Mouse (Mus musculus) kidney, postnatal 36 days (tissue): ENCODE measurements around the gene Nrp1.

Source experiments
- DNase-seq, 2 experiments: peaks; one replicate each; pipeline ENCODE4 v3.0.0; 2021 to 2022; ENCODE audit warnings: mixed read lengths in 2 of 2

Nrp1 gene

GRCm38 (mm10) chr8:128423813-128424212 lies 65.4 kb downstream of the Nrp1 start:
- DNase-seq, result peak in 1 of 2 experiments; percentile 28

- DNase-seq, result no peak
Observed at GRCm38 (mm10) chr8:128424626-128425333, 66.4 kb downstream of the Nrp1 start.

DNA sequence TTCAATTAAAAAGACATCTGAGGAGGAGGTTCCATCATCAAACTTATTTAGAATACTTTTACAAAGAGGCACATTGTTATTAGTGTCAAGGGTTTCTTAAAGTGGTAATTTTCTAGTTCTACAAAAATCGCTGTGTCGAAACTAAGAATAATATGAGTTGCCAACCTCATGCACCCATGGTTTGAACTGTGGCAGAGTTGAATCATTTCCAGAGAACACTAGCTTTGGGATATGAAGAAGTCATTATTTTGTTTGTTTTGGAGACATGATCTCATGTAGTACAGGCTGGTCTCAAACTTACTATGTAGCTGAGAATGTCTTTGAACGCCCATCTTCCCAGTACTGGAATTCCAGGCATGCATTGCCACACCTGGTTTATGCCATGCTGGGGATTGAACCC lies 68.7 kb downstream of the Nrp1 start:
- no peak for DNase-seq

DNA sequence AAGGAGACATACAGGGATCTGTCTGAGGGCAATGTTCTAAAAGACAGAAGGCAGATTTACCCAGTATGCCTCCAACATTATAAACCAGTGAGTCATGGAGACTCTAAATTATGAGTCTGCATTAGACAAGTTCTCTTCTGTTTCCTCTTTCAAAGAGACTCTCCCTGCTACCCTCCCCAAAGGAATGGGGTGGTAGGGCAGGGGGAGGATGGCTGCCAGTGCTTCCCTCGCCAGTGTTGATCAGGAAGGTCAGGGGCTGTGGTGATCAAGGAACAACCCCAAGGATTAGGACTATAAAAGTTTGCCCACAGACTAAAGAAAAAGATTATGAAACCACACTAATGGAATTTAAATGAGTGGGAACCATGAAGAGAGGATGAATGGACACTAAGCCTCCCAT lies 70.6 kb downstream of the Nrp1 start:
- no peak for DNase-seq

- DNase-seq, result no peak
Observed at GRCm38 (mm10) chr8:128431082-128431481, 72.7 kb downstream of the Nrp1 start.

- DNase-seq, result no peak
Observed at GRCm38 (mm10) chr8:128435749-128436148, 77.3 kb downstream of the Nrp1 start.

GRCm38 (mm10) chr8:128437156-128437825 lies 78.9 kb downstream of the Nrp1 start:
- peak; percentile 23 to 40 for DNase-seq

DNA sequence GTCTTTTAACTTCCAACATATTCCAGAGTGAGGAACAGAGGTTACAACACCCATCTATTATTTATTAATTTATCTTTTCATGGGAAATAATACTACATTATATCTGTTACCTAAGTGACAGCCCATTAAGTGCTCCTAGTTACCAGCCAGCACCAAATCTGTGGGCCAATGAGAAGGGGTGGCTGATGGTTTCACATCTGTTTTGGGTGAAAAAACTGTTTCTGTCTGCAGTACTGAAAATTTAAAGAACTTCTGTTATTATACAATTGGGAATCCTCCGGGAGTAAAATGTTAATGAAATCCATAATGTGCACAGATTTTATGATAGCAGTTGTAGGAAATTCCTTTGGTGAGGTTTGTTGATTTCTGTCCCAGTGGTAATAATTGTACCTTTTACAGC lies 83.0 kb downstream of the Nrp1 start:
- no peak for DNase-seq

- DNase-seq, result no peak
Observed at GRCm38 (mm10) chr8:128445596-128445995, 87.2 kb downstream of the Nrp1 start.

GRCm38 (mm10) chr8:128446636-128447035 lies 88.2 kb downstream of the Nrp1 start:
- DNase-seq, result no peak

DNA sequence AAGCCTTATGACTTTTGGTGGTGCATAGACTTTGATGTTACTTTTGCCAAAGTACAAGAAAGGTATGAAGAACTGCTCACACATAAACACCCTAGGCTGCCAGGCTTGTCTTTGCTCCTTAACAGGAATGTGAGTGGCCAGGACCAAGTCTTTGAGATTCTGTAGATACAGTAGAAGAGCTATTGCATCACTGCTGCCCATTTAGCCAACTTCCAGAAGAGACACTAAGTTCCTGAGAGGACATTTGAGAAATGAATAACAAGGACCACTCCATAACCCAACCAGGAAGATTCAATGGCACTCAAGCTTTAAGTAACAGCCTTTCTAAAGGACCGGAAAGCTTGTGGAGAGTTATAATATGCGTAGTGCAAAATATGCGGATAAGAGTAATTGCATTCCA lies 88.9 kb downstream of the Nrp1 start:
- DNase-seq, result no peak

GRCm38 (mm10) chr8:128450390-128451032 lies 92.1 kb downstream of the Nrp1 start:
- peak in 1 of 2 experiments; percentile 4 for DNase-seq

- no peak for DNase-seq
Observed at GRCm38 (mm10) chr8:128451121-128451520, 92.7 kb downstream of the Nrp1 start.

- DNase-seq, result no peak
Observed at GRCm38 (mm10) chr8:128453471-128453870, 95.1 kb downstream of the Nrp1 start.

DNA sequence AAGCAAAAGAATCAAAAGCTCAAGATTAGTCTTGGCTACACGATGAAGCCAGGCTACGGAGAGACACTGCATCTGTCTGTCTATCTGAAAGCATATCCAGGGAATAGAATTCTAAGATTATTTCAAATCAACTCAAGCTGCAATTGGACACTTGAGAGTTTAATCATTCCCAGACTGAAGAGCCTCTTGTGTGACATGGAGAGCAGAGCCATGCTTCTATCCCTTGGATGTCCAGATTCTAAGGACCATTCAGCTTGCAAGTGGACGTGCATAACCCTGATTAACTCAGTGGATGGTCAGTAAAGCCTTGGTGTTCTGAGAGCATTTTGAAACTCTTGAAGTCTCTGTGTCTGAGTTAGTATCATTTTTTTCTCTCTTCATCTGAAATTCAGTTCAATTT lies 95.6 kb downstream of the Nrp1 start:
- DNase-seq, result no peak

- no peak for DNase-seq
Observed at GRCm38 (mm10) chr8:128457277-128457676, 98.9 kb downstream of the Nrp1 start.

GRCm38 (mm10) chr8:128459704-128460103 lies 101.3 kb downstream of the Nrp1 start:
- no peak for DNase-seq

- no peak for DNase-seq
Observed at GRCm38 (mm10) chr8:128461716-128462115, 103.3 kb downstream of the Nrp1 start.

DNA sequence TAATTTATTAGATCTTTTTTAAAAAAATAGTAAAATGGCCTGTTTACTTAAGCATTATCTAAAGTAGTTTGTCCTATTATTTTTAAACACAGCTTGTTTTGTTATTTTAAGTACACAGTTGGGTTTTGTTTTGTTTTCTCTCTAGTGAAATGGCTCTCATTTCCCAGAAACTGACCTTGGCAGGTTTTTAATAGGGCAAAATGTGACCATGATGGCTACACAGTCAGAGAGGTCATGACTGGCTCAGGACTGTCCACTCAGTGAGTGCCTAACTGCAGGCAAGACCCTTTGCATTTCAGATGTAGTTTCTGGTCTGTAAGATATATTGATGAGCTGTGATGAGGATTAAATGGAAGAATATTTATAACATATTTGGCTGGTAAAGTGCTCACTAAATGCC lies 104.8 kb downstream of the Nrp1 start:
- DNase-seq, result peak in 1 of 2 experiments; percentile 49

DNA sequence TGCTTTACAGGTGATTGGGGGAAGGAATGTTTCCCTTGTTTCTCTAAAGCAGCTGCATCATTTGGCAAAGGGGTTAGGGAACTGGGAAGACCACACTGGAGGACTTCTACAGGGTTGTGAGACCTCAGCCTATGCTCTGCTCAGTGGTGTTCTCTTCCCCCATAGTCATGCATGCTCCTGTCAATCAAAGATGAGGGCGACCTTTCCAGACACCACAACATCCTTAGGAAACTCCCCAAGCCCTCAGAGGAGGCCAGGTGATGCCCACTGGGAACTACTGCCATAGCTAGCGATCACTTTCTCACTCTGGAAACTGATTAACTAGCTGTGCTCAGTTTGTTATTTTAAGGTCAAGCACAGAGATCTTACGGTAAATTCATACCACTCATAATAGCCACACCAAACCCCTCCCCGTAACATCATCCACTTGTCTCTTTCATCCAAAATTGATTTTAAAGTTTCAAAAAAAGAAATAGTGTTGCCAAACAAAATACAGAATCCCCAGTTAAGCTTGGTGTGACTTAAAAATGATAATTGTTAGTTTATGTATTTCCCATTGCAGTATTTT lies 105.7 kb downstream of the Nrp1 start:
- DNase-seq, result no peak

- DNase-seq, result no peak
Observed at GRCm38 (mm10) chr8:128465553-128465952, 107.1 kb downstream of the Nrp1 start.

GRCm38 (mm10) chr8:128466681-128467430 lies 108.5 kb downstream of the Nrp1 start:
- peak in 1 of 2 experiments; percentile 17 for DNase-seq

DNA sequence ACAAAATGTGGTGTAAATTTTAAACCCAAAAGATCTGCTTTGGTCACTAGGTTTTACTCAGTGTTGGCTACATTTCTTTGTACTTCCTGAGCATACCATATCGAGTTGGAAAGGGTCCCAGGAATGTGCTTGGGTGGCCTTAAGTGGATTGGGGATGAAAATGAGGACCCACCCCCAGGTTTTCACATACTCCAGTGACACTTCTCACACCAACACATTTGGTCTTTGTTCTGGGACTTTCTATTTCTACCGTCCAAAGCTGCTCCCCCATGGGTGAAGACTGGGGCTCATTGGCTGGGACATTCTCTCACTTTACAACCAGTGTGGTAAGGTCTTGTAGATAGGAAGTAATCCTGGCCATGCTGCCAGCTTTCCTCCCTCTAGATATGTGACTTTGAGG lies 111.7 kb downstream of the Nrp1 start:
- no peak for DNase-seq
